Mouse (Mus musculus): ENCODE data around the gene Ppp3ca. TPM values are rescaled to one million over a fixed set of nuclear protein-coding genes. Genes with fewer than 3 reads are reported as not detected.

Gene Ppp3ca
- polyA plus RNA-seq, 1 experiment from 2014 or later: 85.6 TPM

GRCm38 (mm10) chr3:136671161-136671939 is 1.4 kb downstream of the Ppp3ca start:
- H3K27ac ChIP-seq (ENCODE audit: poor library complexity, severe bottlenecking): peak overlapping the region; percentile 92
- ATAC-seq (ENCODE audit: insufficient number of reproducible peaks, low FRiP score): no peak; the same call in 1 of the 2 replicates
- H3K9me3 ChIP-seq (replicated peaks): no peaks in the 10 kb centered on the region
- peak overlapping the region; percentile 94 for H3K4me3 ChIP-seq
- under 1% methylated on average over 43 of the region's 52 CpGs for WGBS
- H3K36me3 ChIP-seq: no peaks in the 10 kb centered on the region
- peak overlapping the region; percentile 80 for H3K4me2 ChIP-seq
- H3K27me3 ChIP-seq (replicated peaks): no peaks in the 10 kb centered on the region
- peaks cover 34% of the 10 kb centered on the region for H3K4me1 ChIP-seq (replicated peaks)
- H3K9ac ChIP-seq: peak overlapping the region; percentile 97

- H3K27me3 ChIP-seq (replicated peaks): no peaks in the 10 kb centered on the region
- H3K9me3 ChIP-seq (replicated peaks): no peaks in the 10 kb centered on the region
- WGBS: 15% methylated on average over 4 of the region's 5 CpGs
- H3K4me1 ChIP-seq (replicated peaks): peaks cover 34% of the 10 kb centered on the region
- no peaks in the 10 kb centered on the region for H3K36me3 ChIP-seq
- peak overlapping the region; percentile 80 for H3K4me2 ChIP-seq
- H3K4me3 ChIP-seq: peak overlapping the region; percentile 94
- H3K9ac ChIP-seq: peak overlapping the region; percentile 97
- ATAC-seq (ENCODE audit: insufficient number of reproducible peaks, low FRiP score): no peak
- H3K27ac ChIP-seq (ENCODE audit: poor library complexity, severe bottlenecking): peak overlapping the region; percentile 92
These were observed 2.0 kb downstream of the Ppp3ca start for GRCm38 (mm10) chr3:136671940-136672278.

- no peak for ATAC-seq (ENCODE audit: insufficient number of reproducible peaks, low FRiP score)
- H3K4me3 ChIP-seq: no peak overlapping the region
These were observed 2.9 kb downstream of the Ppp3ca start for GRCm38 (mm10) chr3:136672870-136673269.

GRCm38 (mm10) chr3:136673363-136673762 is 3.4 kb downstream of the Ppp3ca start:
- no peaks in the 10 kb centered on the region for H3K9me3 ChIP-seq (replicated peaks)
- H3K4me2 ChIP-seq: 0 out of 2 replicates have a peak overlapping the region, but pooled peaks have one; percentile 10
- no peaks in the 10 kb centered on the region for H3K27me3 ChIP-seq (replicated peaks)
- H3K36me3 ChIP-seq: no peaks in the 10 kb centered on the region
- WGBS: 55% methylated on average over 2 of the region's 2 CpGs
- peaks cover 28% of the 10 kb centered on the region for H3K4me1 ChIP-seq (replicated peaks)
- H3K4me3 ChIP-seq: no peak overlapping the region
- ATAC-seq (ENCODE audit: insufficient number of reproducible peaks, low FRiP score): no peak
- no peak overlapping the region for H3K27ac ChIP-seq (ENCODE audit: poor library complexity, severe bottlenecking)
- H3K9ac ChIP-seq: no peak overlapping the region

More at GRCm38 (mm10) chr3:136672870-136673269, 2.9 kb downstream of the Ppp3ca start:
- H3K9ac ChIP-seq: no peak overlapping the region
- no peaks in the 10 kb centered on the region for H3K9me3 ChIP-seq (replicated peaks)
- no peaks in the 10 kb centered on the region for H3K36me3 ChIP-seq
- WGBS: 75% methylated on average over 3 of the region's 3 CpGs
- no peak overlapping the region for H3K4me2 ChIP-seq
- peaks cover 33% of the 10 kb centered on the region for H3K4me1 ChIP-seq (replicated peaks)
- no peak overlapping the region for H3K27ac ChIP-seq (ENCODE audit: poor library complexity, severe bottlenecking)
- H3K27me3 ChIP-seq (replicated peaks): no peaks in the 10 kb centered on the region

GRCm38 (mm10) chr3:136674486-136674885 is 4.6 kb downstream of the Ppp3ca start:
- no peaks in the 10 kb centered on the region for H3K36me3 ChIP-seq
- no peak for ATAC-seq (ENCODE audit: insufficient number of reproducible peaks, low FRiP score)
- no peak overlapping the region for H3K4me2 ChIP-seq
- H3K27me3 ChIP-seq (replicated peaks): no peaks in the 10 kb centered on the region
- no peaks in the 10 kb centered on the region for H3K9me3 ChIP-seq (replicated peaks)
- no peak overlapping the region for H3K27ac ChIP-seq (ENCODE audit: poor library complexity, severe bottlenecking)
- peaks cover 22% of the 10 kb centered on the region for H3K4me1 ChIP-seq (replicated peaks)
- WGBS: 73% methylated on average over 5 of the region's 5 CpGs
- H3K4me3 ChIP-seq: no peak overlapping the region
- no peak overlapping the region for H3K9ac ChIP-seq

GRCm38 (mm10) chr3:136676991-136677390 is 7.1 kb downstream of the Ppp3ca start:
- WGBS: 70% methylated on average over 2 of the region's 2 CpGs
- ATAC-seq (ENCODE audit: insufficient number of reproducible peaks, low FRiP score): no peak
- no peaks in the 10 kb centered on the region for H3K36me3 ChIP-seq
- H3K4me1 ChIP-seq (replicated peaks): peaks cover 38% of the 10 kb centered on the region
- H3K4me2 ChIP-seq: no peak overlapping the region
- H3K4me3 ChIP-seq: no peak overlapping the region
- H3K9ac ChIP-seq: no peak overlapping the region
- no peaks in the 10 kb centered on the region for H3K27me3 ChIP-seq (replicated peaks)
- H3K9me3 ChIP-seq (replicated peaks): no peaks in the 10 kb centered on the region
- no peak overlapping the region for H3K27ac ChIP-seq (ENCODE audit: poor library complexity, severe bottlenecking)

DNA sequence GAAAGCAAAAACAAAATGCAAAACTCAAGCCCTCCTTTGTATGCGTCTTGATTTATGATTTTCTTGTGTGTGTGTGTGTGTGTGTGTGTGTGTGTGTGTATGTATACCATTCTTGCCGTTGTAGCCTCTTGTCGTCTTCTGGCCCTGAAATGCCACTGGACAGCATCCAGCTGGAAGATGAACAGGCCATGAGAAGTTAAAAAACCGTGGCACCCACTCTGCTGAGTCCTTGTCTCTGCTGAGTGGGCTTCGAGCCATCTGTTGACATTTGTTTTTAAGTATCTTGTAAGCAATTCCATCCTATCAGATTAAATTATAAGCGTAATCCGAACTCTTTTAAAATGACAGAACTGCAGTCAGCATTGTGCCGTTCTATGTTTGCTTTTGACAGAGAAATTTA is 8.5 kb downstream of the Ppp3ca start:
- ATAC-seq (ENCODE audit: insufficient number of reproducible peaks, low FRiP score): no peak
- Histone ChIP-seq H3K4me2 (no peak overlapping the region), H3K4me1 (replicated peaks) (peaks cover 41% of the 10 kb centered on the region), H3K27ac (ENCODE audit: poor library complexity, severe bottlenecking) (no peak overlapping the region), H3K9me3 (replicated peaks) (no peaks in the 10 kb centered on the region), H3K9ac (no peak overlapping the region), H3K27me3 (replicated peaks) (no peaks in the 10 kb centered on the region), H3K4me3 (no peak overlapping the region), H3K36me3 (no peaks in the 10 kb centered on the region)
- WGBS: 67% methylated on average over 8 of the region's 8 CpGs

DNA sequence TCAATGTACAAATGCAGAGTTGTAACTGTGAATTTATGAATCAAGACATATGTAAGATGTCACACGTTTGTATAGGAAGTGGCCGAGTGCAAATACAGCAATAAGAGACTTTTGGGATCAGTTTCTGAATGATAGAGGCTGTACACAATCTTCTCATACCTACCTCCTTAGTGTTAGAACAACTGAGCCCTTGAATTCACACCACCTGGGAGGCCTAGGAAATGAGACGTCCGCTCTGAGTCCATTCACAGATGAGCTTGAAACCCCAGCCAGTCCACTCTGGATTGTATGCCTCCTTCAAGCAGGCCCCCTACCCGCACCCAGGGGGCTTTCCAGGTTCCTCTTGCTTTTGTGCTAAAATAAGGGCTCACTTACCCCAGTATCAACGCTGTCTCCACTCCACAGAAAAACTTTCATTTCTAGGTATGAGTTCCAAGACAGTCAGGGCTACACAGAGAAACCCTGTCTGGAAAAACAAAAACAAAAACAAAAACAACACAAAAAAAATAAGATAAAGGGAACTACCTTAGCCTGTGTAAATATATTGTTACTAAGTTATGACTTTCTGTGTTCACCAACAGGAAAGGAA is 10.1 kb downstream of the Ppp3ca start:
- Histone ChIP-seq H3K36me3 (no peaks in the 10 kb centered on the region), H3K9ac (no peak overlapping the region), H3K27ac (ENCODE audit: poor library complexity, severe bottlenecking) (no peak overlapping the region), H3K27me3 (replicated peaks) (no peaks in the 10 kb centered on the region), H3K4me2 (no peak overlapping the region), H3K4me3 (no peak overlapping the region), H3K9me3 (replicated peaks) (no peaks in the 10 kb centered on the region), H3K4me1 (replicated peaks) (peaks cover 42% of the 10 kb centered on the region)
- 75% methylated on average over 6 of the region's 6 CpGs for WGBS
- no peak for ATAC-seq (ENCODE audit: insufficient number of reproducible peaks, low FRiP score)

- Histone ChIP-seq H3K27ac (ENCODE audit: poor library complexity, severe bottlenecking) (no peak overlapping the region), H3K9ac (no peak overlapping the region), H3K36me3 (no peaks in the 10 kb centered on the region), H3K4me3 (no peak overlapping the region), H3K4me1 (replicated peaks) (peaks cover 41% of the 10 kb centered on the region), H3K9me3 (replicated peaks) (no peaks in the 10 kb centered on the region), H3K27me3 (replicated peaks) (no peaks in the 10 kb centered on the region), H3K4me2 (no peak overlapping the region)
- ATAC-seq (ENCODE audit: insufficient number of reproducible peaks, low FRiP score): no peak
- WGBS: 85% methylated on average over 8 of the region's 8 CpGs
These were observed 12.3 kb downstream of the Ppp3ca start for GRCm38 (mm10) chr3:136682242-136682641.

GRCm38 (mm10) chr3:136684191-136684958 is 14.5 kb downstream of the Ppp3ca start:
- Histone ChIP-seq H3K36me3 (no peaks in the 10 kb centered on the region), H3K9me3 (replicated peaks) (no peaks in the 10 kb centered on the region), H3K27me3 (replicated peaks) (no peaks in the 10 kb centered on the region), H3K4me2 (no peak overlapping the region), H3K4me1 (replicated peaks) (peaks cover 43% of the 10 kb centered on the region), H3K27ac (ENCODE audit: poor library complexity, severe bottlenecking) (no peak overlapping the region), H3K4me3 (no peak overlapping the region), H3K9ac (no peak overlapping the region)
- no peak for ATAC-seq (ENCODE audit: insufficient number of reproducible peaks, low FRiP score)
- WGBS: 62% methylated on average over 15 of the region's 15 CpGs

- Histone ChIP-seq H3K36me3 (no peaks in the 10 kb centered on the region), H3K4me3 (no peak overlapping the region), H3K9me3 (replicated peaks) (no peaks in the 10 kb centered on the region), H3K27ac (ENCODE audit: poor library complexity, severe bottlenecking) (no peak overlapping the region), H3K4me1 (replicated peaks) (peaks cover 37% of the 10 kb centered on the region), H3K4me2 (no peak overlapping the region), H3K9ac (no peak overlapping the region), H3K27me3 (replicated peaks) (no peaks in the 10 kb centered on the region)
- no peak for ATAC-seq (ENCODE audit: insufficient number of reproducible peaks, low FRiP score)
- 86% methylated on average over 8 of the region's 8 CpGs for WGBS
These were observed 16.5 kb downstream of the Ppp3ca start for GRCm38 (mm10) chr3:136686429-136686828.
